Mouse (Mus musculus): ENCODE data around the gene 4933402N03Rik. TPM values are rescaled to one million over a fixed set of nuclear protein-coding genes. Genes with fewer than 3 reads are reported as not detected.
A peak's percentile ranks its signal among the peaks of the same experiment; 100 is the strongest.

The 4933402N03Rik gene
- not detected in 2 replicates for polyA plus RNA-seq (2012; rRNA removed)

DNA sequence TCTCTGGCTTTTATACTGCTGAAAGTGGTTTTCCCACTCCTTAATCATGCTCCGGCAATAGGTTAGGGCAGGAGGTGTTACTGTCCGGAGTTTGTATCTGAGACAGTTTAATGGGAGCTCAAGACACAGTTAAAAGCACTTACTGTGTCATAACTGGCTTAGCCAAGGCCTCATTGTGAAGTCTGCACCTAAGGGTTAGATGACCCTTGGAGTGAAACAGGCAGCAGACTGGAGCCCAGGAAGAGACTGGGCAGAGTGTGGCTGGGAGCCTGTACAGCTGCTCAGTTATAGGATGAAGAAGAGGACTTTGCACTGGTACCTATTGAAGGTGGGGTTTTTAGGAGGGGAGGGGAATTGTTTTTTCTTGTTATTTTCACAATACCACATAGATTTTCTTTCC, at the start of gene 4933402N03Rik:
Gene 4933402N03Rik, minus strand, starts transcription at position 101 of the 400 bp plus-strand sequence.
- TF ChIP-seq CTCF (IDR thresholded peaks at IDR 0.05; ENCODE audit: borderline replicate concordance, extremely low read depth, insufficient read depth, insufficient read length) (no peak), POLR2A (IDR thresholded peaks at IDR 0.05; ENCODE audit: borderline replicate concordance, extremely low read depth, insufficient read depth, insufficient read length, poor library complexity, severe bottlenecking) (no peak)
- DNase-seq (ENCODE audit: low read depth) = no peak

DNA sequence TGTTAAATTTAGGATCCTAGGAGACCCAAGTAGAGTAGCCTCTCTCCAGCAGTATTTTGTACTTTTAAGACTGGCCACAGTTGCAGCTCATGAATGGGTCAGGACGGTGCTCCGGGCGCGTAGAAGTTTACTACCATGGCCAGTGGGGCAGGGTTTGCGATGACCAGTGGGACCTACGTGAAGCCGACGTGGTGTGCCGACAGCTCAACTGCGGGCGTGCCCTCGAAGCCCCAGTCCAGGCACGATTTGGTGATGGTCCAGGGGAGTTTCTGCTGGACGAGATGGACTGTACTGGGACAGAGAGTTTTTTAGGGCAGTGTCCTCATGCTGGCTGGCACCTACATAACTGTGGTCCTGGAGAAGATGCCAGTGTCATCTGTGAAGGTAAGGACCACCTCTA, 41.9 kb upstream of the 4933402N03Rik start:
- DNase-seq (ENCODE audit: low read depth) = no peak
- no peak for TF ChIP-seq CTCF (IDR thresholded peaks at IDR 0.05; ENCODE audit: borderline replicate concordance, extremely low read depth, insufficient read depth, insufficient read length)

DNA sequence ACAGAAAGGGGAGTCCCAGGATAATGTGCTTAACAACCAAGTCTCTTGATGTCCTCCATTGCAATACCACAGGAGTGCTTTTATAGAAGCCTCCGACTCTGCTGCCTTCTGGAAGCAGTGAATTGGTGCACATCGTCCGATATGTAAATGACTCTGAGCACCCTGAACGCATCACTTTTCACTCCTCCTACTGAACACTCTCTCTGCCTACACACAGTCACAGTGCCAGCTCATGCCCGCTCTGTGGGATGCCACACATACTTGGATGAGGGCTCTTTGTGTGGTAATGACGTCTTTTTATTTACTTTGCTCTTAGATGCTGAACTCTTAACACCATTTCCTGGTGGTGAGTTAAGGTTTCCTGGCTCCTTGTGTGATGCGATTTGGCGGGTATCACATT, 40.9 kb upstream of the 4933402N03Rik start:
- DNase-seq (ENCODE audit: low read depth) = no peak

DNA sequence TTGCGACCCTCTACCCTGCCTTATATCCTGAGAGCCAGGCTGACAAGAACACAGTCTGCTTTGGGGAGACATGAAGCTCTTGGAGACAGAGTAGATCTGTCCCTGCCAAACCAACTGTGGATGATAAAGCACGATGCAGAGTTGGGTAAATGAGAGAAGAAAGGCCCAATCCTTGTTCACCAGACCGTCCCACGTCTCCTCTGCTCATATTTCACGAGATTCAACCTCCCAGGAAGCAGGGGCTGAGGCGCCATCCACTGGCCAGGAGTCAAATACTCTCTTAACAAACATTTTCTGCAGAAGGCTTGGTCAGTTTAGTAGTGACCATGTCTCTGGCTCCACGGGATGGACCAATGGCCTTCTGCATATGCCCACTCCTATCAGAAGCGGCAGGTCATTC, 38.2 kb upstream of the 4933402N03Rik start:
- no peak for DNase-seq (ENCODE audit: low read depth)
- TF ChIP-seq POLR2A (IDR thresholded peaks at IDR 0.05; ENCODE audit: borderline replicate concordance, extremely low read depth, insufficient read depth, insufficient read length, poor library complexity, severe bottlenecking) (no peak), CTCF (IDR thresholded peaks at IDR 0.05; ENCODE audit: borderline replicate concordance, extremely low read depth, insufficient read depth, insufficient read length) (no peak)

More for the DNA sequence above, 40.9 kb upstream of the 4933402N03Rik start:
- TF ChIP-seq POLR2A (IDR thresholded peaks at IDR 0.05; ENCODE audit: borderline replicate concordance, extremely low read depth, insufficient read depth, insufficient read length, poor library complexity, severe bottlenecking) (no peak), CTCF (IDR thresholded peaks at IDR 0.05; ENCODE audit: borderline replicate concordance, extremely low read depth, insufficient read depth, insufficient read length) (no peak)

DNA sequence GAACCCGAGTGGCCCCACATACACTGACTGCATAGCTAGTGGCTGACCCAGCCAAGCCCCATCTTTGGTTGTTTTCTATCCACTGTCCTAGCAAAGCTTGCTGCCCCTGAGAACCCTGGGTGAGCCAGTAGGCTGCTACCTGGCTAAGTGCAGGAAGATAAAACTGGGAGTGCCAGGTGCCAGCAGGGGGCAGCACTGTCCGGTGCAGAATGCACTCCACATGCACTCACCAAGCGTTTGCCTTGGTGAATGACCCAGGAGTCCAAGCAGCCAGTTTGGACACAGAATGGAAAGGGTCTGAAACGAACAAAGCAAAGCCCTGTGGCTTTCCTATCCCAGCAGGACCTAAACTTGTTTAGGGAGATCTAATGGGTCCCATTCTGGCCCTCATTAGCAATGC, 36.6 kb upstream of the 4933402N03Rik start:
- DNase-seq (ENCODE audit: low read depth) = peak; percentile 23
- TF ChIP-seq POLR2A (IDR thresholded peaks at IDR 0.05; ENCODE audit: borderline replicate concordance, extremely low read depth, insufficient read depth, insufficient read length, poor library complexity, severe bottlenecking) (no peak), CTCF (IDR thresholded peaks at IDR 0.05; ENCODE audit: borderline replicate concordance, extremely low read depth, insufficient read depth, insufficient read length) (peak; percentile 64)

DNA sequence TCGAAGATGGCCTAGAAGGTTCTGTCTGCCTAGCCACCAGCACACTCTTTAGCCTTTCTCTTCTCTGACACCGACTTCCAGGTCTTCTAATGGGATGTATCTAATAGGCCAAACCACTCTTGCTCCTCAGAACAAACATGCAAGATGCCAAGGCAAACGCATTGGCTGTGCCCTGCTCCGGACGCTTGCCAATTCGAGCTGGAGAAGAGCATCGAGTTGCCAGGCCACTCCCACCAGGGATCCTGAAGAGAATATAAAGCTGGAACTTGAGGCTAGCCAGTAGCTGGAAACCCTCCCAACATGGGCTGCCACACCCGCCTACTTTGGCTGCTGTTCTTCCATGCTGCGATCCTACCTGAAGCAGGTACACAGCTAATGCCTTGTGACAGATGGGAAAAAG, 28.0 kb upstream of the 4933402N03Rik start, which contains the start of gene 5430419D17Rik:
Gene 5430419D17Rik, plus strand, starts transcription at position 282 of the 400 bp plus-strand sequence.
- TF ChIP-seq CTCF (IDR thresholded peaks at IDR 0.05; ENCODE audit: borderline replicate concordance, extremely low read depth, insufficient read depth, insufficient read length) (no peak), POLR2A (IDR thresholded peaks at IDR 0.05; ENCODE audit: borderline replicate concordance, extremely low read depth, insufficient read depth, insufficient read length, poor library complexity, severe bottlenecking) (no peak)
- no peak for DNase-seq (ENCODE audit: low read depth)

DNA sequence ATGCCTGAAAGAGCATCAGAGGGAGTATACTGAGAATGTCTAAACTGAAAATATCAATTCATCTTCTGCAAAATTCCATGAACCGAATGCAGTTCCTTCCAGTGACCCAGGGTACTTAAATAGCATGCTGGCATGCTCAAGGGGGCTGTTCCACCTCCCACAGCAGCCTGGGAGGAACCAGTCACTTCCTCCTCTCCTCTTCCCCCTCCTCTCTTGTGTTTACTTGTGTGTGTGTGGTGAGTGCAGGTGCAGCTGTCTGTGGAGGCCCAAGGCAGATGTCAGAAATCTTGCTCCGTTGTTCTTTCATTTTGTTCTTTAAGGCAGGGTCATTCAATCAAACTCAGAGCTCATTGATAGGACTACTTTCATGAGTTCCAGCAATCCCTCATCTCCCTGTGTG, 23.0 kb upstream of the 4933402N03Rik start:
- TF ChIP-seq POLR2A (IDR thresholded peaks at IDR 0.05; ENCODE audit: borderline replicate concordance, extremely low read depth, insufficient read depth, insufficient read length, poor library complexity, severe bottlenecking) (no peak), CTCF (IDR thresholded peaks at IDR 0.05; ENCODE audit: borderline replicate concordance, extremely low read depth, insufficient read depth, insufficient read length) (no peak)
- no peak for DNase-seq (ENCODE audit: low read depth)

DNA sequence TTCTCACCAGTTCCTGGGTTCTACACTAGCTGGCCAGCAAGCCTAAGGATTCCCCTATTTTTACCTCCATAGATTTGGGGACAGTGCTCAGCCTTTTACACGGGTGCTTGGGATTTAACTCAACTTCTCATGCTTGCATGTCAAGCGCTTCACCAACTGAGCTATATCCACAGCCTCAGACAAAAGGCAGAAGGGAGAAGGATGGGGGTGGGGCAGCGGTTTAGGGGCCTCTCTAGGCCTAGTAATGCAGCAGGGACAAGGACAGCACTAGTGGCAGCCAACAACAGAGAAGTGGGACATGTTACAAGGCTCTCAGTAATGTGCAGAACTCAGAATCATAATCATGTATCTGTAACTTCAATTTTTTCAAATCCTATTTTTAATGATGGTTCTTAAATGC, 21.7 kb upstream of the 4933402N03Rik start:
- no peak for DNase-seq (ENCODE audit: low read depth)
- TF ChIP-seq CTCF (IDR thresholded peaks at IDR 0.05; ENCODE audit: borderline replicate concordance, extremely low read depth, insufficient read depth, insufficient read length) (no peak), POLR2A (IDR thresholded peaks at IDR 0.05; ENCODE audit: borderline replicate concordance, extremely low read depth, insufficient read depth, insufficient read length, poor library complexity, severe bottlenecking) (no peak)

DNA sequence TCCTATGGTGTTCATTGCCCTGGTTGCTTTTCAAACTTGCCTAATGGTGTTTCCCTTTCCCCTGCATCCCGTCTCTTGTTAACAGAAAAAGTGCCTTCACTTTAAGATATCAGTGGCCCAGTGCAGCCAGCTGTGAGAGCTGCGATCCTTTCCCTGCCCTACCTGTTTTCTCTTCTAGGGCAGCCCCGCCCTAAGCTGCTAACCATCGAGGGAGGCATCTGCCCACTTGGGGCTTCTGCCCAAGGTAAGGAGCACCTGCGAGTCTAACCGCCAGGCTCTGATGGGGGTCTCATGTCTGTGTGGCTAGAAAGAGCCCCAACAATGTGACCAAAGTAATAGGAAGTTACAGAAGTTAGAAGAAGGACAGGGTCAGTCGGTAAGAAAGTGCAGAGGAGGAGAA, 16.1 kb upstream of the 4933402N03Rik start:
- no peak for DNase-seq (ENCODE audit: low read depth)
- no peak for TF ChIP-seq POLR2A (IDR thresholded peaks at IDR 0.05; ENCODE audit: borderline replicate concordance, extremely low read depth, insufficient read depth, insufficient read length, poor library complexity, severe bottlenecking)
- no peak for TF ChIP-seq CTCF (IDR thresholded peaks at IDR 0.05; ENCODE audit: borderline replicate concordance, extremely low read depth, insufficient read depth, insufficient read length)

DNA sequence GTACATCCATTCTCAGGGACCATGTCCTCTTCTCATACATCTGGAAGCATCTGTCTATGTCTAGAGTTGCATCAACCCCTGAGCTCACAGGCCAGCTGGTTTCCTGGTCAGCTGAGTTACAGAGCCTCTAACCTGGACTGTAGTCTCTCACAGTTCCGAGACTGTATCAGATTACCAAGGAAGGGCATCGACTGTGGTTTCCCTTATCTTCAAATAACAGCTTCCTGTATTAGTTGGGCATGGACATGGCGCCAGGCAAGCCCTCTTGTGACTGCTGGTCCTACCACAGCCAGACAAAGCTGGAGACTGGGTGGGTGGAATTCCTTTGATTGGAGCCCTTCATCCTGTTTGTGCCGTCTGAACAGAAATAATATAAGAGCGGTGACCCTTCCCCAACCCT, 6.9 kb upstream of the 4933402N03Rik start:
- DNase-seq (ENCODE audit: low read depth) = no peak
- TF ChIP-seq POLR2A (IDR thresholded peaks at IDR 0.05; ENCODE audit: borderline replicate concordance, extremely low read depth, insufficient read depth, insufficient read length, poor library complexity, severe bottlenecking) (no peak), CTCF (IDR thresholded peaks at IDR 0.05; ENCODE audit: borderline replicate concordance, extremely low read depth, insufficient read depth, insufficient read length) (no peak)

DNA sequence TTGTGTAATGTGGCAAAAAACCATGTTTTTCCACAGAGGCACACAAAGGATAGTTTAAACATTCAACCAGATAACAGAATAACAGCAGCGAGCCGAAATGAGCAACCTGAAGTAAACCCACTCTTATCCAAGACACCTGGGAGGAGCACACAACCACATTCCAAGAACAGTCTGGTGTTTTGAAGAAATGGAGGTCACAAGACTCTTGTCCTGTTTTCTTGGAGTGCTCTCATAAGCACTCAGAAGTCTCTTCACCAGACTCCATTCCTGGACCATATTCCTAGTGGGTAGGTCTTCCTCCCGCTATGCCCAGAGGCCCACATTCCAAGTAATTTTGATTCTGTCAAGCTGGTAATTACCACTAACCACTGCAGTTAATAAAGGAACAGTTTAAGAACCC, 4.1 kb upstream of the 4933402N03Rik start:
- TF ChIP-seq CTCF (IDR thresholded peaks at IDR 0.05; ENCODE audit: borderline replicate concordance, extremely low read depth, insufficient read depth, insufficient read length) (no peak), POLR2A (IDR thresholded peaks at IDR 0.05; ENCODE audit: borderline replicate concordance, extremely low read depth, insufficient read depth, insufficient read length, poor library complexity, severe bottlenecking) (no peak)
- DNase-seq (ENCODE audit: low read depth) = no peak

DNA sequence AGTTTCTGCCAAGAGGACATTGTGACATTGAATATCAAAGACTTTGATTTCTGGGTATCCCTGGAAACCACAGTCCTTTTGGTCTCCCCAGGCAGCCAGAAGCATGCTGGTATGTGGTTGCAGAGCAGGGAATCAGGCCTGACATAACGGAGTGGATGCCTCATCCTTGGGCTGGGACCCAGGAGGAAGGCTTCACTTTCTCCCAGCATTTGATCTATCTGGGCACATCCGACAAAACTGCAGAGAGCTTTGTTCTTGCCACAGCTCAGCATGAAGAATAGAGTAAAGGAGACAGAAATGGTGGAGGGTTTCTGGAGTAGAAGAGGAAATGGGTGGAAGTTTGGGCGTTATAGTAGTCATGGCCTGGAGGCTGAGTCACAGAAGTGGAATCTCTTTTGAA, 12.9 kb downstream of the 4933402N03Rik start:
- DNase-seq (ENCODE audit: low read depth) = peak; percentile 4
- TF ChIP-seq POLR2A (IDR thresholded peaks at IDR 0.05; ENCODE audit: borderline replicate concordance, extremely low read depth, insufficient read depth, insufficient read length, poor library complexity, severe bottlenecking) (no peak), CTCF (IDR thresholded peaks at IDR 0.05; ENCODE audit: borderline replicate concordance, extremely low read depth, insufficient read depth, insufficient read length) (no peak)
